Mouse (Mus musculus): Measurements from ENCODE around the gene Galnt16. TPM values are rescaled to one million over a fixed set of nuclear protein-coding genes. Genes with fewer than 3 reads are reported as not detected.
A peak's percentile ranks its signal among the peaks of the same experiment; 100 is the strongest.

The Galnt16 gene
- polyA plus RNA-seq, 1 experiment from 2014 or later: 0.45 TPM

GRCm38 (mm10) chr12:80565793-80566192 lies 47.7 kb downstream of the Galnt16 start:
- H3K9ac ChIP-seq: no peak overlapping the region
- H3K4me1 ChIP-seq (replicated peaks): no peaks in the 10 kb centered on the region
- no peak overlapping the region for H3K4me3 ChIP-seq (replicated peaks)
- no peaks in the 10 kb centered on the region for H3K9me3 ChIP-seq (replicated peaks)
- WGBS (ENCODE audit: insufficient replicate concordance): 50% methylated on average over 2 of the region's 2 CpGs
- no peaks in the 10 kb centered on the region; the same call in 1 of the 2 replicates for H3K27me3 ChIP-seq
- no peak overlapping the region for H3K27ac ChIP-seq (replicated peaks)
- no peaks in the 10 kb centered on the region for H3K36me3 ChIP-seq (replicated peaks)
- H3K4me2 ChIP-seq: no peak overlapping the region
- no peak for ATAC-seq (ENCODE audit: insufficient read depth)

- Histone ChIP-seq H3K4me2 (no peak overlapping the region), H3K36me3 (replicated peaks) (no peaks in the 10 kb centered on the region), H3K9ac (no peak overlapping the region), H3K4me3 (replicated peaks) (no peak overlapping the region), H3K27me3 (no peaks in the 10 kb centered on the region; the same call in none of the 2 replicates), H3K9me3 (replicated peaks) (no peaks in the 10 kb centered on the region), H3K27ac (replicated peaks) (no peak overlapping the region), H3K4me1 (replicated peaks) (no peaks in the 10 kb centered on the region)
- ATAC-seq (ENCODE audit: insufficient read depth): no peak
- 49% methylated on average over 4 of the region's 4 CpGs for WGBS (ENCODE audit: insufficient replicate concordance)
Measured at GRCm38 (mm10) chr12:80566502-80566901, 48.4 kb downstream of the Galnt16 start.

- Histone ChIP-seq H3K9ac (no peak overlapping the region), H3K4me3 (replicated peaks) (no peak overlapping the region), H3K27me3 (no peaks in the 10 kb centered on the region; the same call in none of the 2 replicates), H3K4me1 (replicated peaks) (no peaks in the 10 kb centered on the region), H3K9me3 (replicated peaks) (no peaks in the 10 kb centered on the region), H3K36me3 (replicated peaks) (no peaks in the 10 kb centered on the region), H3K4me2 (no peak overlapping the region), H3K27ac (replicated peaks) (no peak overlapping the region)
- WGBS (ENCODE audit: insufficient replicate concordance): 41% methylated on average over 3 of the region's 3 CpGs
- no peak for ATAC-seq (ENCODE audit: insufficient read depth)
Measured at GRCm38 (mm10) chr12:80567375-80567774, 49.3 kb downstream of the Galnt16 start.

GRCm38 (mm10) chr12:80569561-80569960 lies 51.5 kb downstream of the Galnt16 start:
- no peaks in the 10 kb centered on the region for H3K36me3 ChIP-seq (replicated peaks)

GRCm38 (mm10) chr12:80574318-80574717 lies 56.2 kb downstream of the Galnt16 start:
- no peak for ATAC-seq (ENCODE audit: insufficient read depth)
- 72% methylated on average over 4 of the region's 4 CpGs for WGBS (ENCODE audit: insufficient replicate concordance)
- Histone ChIP-seq H3K27ac (replicated peaks) (no peak overlapping the region), H3K9me3 (replicated peaks) (no peaks in the 10 kb centered on the region), H3K9ac (no peak overlapping the region), H3K27me3 (no peaks in the 10 kb centered on the region; the same call in 1 of the 2 replicates), H3K4me2 (no peak overlapping the region), H3K4me3 (replicated peaks) (no peak overlapping the region), H3K36me3 (replicated peaks) (no peaks in the 10 kb centered on the region), H3K4me1 (replicated peaks) (no peaks in the 10 kb centered on the region)

More at GRCm38 (mm10) chr12:80569561-80569960, 51.5 kb downstream of the Galnt16 start:
- Histone ChIP-seq H3K9me3 (replicated peaks) (no peaks in the 10 kb centered on the region), H3K4me1 (replicated peaks) (no peaks in the 10 kb centered on the region), H3K27ac (replicated peaks) (no peak overlapping the region), H3K4me3 (replicated peaks) (no peak overlapping the region), H3K27me3 (no peaks in the 10 kb centered on the region; the same call in none of the 2 replicates), H3K9ac (no peak overlapping the region), H3K4me2 (no peak overlapping the region)
- 30% methylated on average over 2 of the region's 2 CpGs for WGBS (ENCODE audit: insufficient replicate concordance)
- no peak for ATAC-seq (ENCODE audit: insufficient read depth)

GRCm38 (mm10) chr12:80574825-80575371 lies 56.8 kb downstream of the Galnt16 start:
- Histone ChIP-seq H3K27ac (replicated peaks) (no peak overlapping the region), H3K9ac (no peak overlapping the region), H3K36me3 (replicated peaks) (no peaks in the 10 kb centered on the region), H3K4me3 (replicated peaks) (no peak overlapping the region), H3K4me1 (replicated peaks) (no peaks in the 10 kb centered on the region), H3K27me3 (no peaks in the 10 kb centered on the region; the same call in 1 of the 2 replicates), H3K4me2 (no peak overlapping the region), H3K9me3 (replicated peaks) (no peaks in the 10 kb centered on the region)
- 33% methylated on average over 15 of the region's 15 CpGs for WGBS (ENCODE audit: insufficient replicate concordance)
- ATAC-seq (ENCODE audit: insufficient read depth): no peak

- Histone ChIP-seq H3K27ac (replicated peaks) (no peak overlapping the region), H3K4me1 (replicated peaks) (no peaks in the 10 kb centered on the region), H3K9ac (no peak overlapping the region), H3K9me3 (replicated peaks) (no peaks in the 10 kb centered on the region), H3K4me3 (replicated peaks) (no peak overlapping the region), H3K27me3 (peaks cover 6% of the 10 kb centered on the region; the same call in 1 of the 2 replicates), H3K4me2 (no peak overlapping the region), H3K36me3 (replicated peaks) (no peaks in the 10 kb centered on the region)
- 56% methylated on average over 5 of the region's 5 CpGs for WGBS (ENCODE audit: insufficient replicate concordance)
- ATAC-seq (ENCODE audit: insufficient read depth): no peak
Measured at GRCm38 (mm10) chr12:80577049-80577448, 59.0 kb downstream of the Galnt16 start.

GRCm38 (mm10) chr12:80581357-80581756 lies 63.3 kb downstream of the Galnt16 start:
- Histone ChIP-seq H3K36me3 (replicated peaks) (no peaks in the 10 kb centered on the region), H3K4me1 (replicated peaks) (no peaks in the 10 kb centered on the region), H3K9me3 (replicated peaks) (no peaks in the 10 kb centered on the region), H3K27ac (replicated peaks) (no peak overlapping the region), H3K27me3 (peaks cover 6% of the 10 kb centered on the region; the same call in 1 of the 2 replicates), H3K4me2 (no peak overlapping the region), H3K4me3 (replicated peaks) (no peak overlapping the region), H3K9ac (no peak overlapping the region)
- 44% methylated on average over 5 of the region's 5 CpGs for WGBS (ENCODE audit: insufficient replicate concordance)
- ATAC-seq (ENCODE audit: insufficient read depth): no peak

GRCm38 (mm10) chr12:80584973-80585372 lies 66.9 kb downstream of the Galnt16 start:
- no peak for ATAC-seq (ENCODE audit: insufficient read depth)
- no peaks in the 10 kb centered on the region for H3K36me3 ChIP-seq (replicated peaks)
- H3K4me3 ChIP-seq (replicated peaks): no peak overlapping the region
- H3K27me3 ChIP-seq: peaks cover 6% of the 10 kb centered on the region; the same call in 1 of the 2 replicates
- no peak overlapping the region for H3K27ac ChIP-seq (replicated peaks)
- WGBS (ENCODE audit: insufficient replicate concordance): 28% methylated on average over 2 of the region's 2 CpGs
- no peak overlapping the region for H3K9ac ChIP-seq
- no peak overlapping the region for H3K4me2 ChIP-seq
- H3K9me3 ChIP-seq (replicated peaks): no peaks in the 10 kb centered on the region
- H3K4me1 ChIP-seq (replicated peaks): no peaks in the 10 kb centered on the region

- Histone ChIP-seq H3K27me3 (no peaks in the 10 kb centered on the region), H3K27ac (replicated peaks) (no peak overlapping the region), H3K4me2 (no peak overlapping the region), H3K4me1 (replicated peaks) (peaks cover 37% of the 10 kb centered on the region), H3K36me3 (replicated peaks) (no peaks in the 10 kb centered on the region), H3K9ac (no peak overlapping the region), H3K9me3 (replicated peaks) (no peaks in the 10 kb centered on the region), H3K4me3 (replicated peaks) (no peak overlapping the region)
- ATAC-seq (ENCODE audit: insufficient read depth): no peak
- WGBS (ENCODE audit: insufficient replicate concordance): 34% methylated on average over 4 of the region's 4 CpGs
Measured at GRCm38 (mm10) chr12:80594141-80594540, 76.1 kb downstream of the Galnt16 start.

GRCm38 (mm10) chr12:80594781-80595180 lies 76.7 kb downstream of the Galnt16 start:
- Histone ChIP-seq H3K27ac (replicated peaks) (no peak overlapping the region), H3K9me3 (replicated peaks) (no peaks in the 10 kb centered on the region), H3K9ac (no peak overlapping the region), H3K4me3 (replicated peaks) (no peak overlapping the region), H3K4me1 (replicated peaks) (peaks cover 37% of the 10 kb centered on the region), H3K36me3 (replicated peaks) (no peaks in the 10 kb centered on the region), H3K27me3 (no peaks in the 10 kb centered on the region), H3K4me2 (no peak overlapping the region)
- 77% methylated on average over 4 of the region's 4 CpGs for WGBS (ENCODE audit: insufficient replicate concordance)
- no peak for ATAC-seq (ENCODE audit: insufficient read depth)

GRCm38 (mm10) chr12:80595566-80595965 lies 77.5 kb downstream of the Galnt16 start:
- Histone ChIP-seq H3K27ac (replicated peaks) (no peak overlapping the region), H3K4me2 (no peak overlapping the region), H3K4me3 (replicated peaks) (no peak overlapping the region), H3K27me3 (no peaks in the 10 kb centered on the region), H3K36me3 (replicated peaks) (no peaks in the 10 kb centered on the region), H3K9me3 (replicated peaks) (no peaks in the 10 kb centered on the region), H3K4me1 (replicated peaks) (peaks cover 37% of the 10 kb centered on the region), H3K9ac (no peak overlapping the region)
- 48% methylated on average over 4 of the region's 4 CpGs for WGBS (ENCODE audit: insufficient replicate concordance)
- peak; percentile 70; the same call in 1 of the 2 replicates for ATAC-seq (ENCODE audit: insufficient read depth)

Measured in liver, embryonic 15.5 days (tissue).